Mouse (Mus musculus): Measurements from ENCODE around the gene Gm3278. TPM values are rescaled to one million over a fixed set of nuclear protein-coding genes. Genes with fewer than 3 reads are reported as not detected.
"Not testable (repeated sequence)": the region's sequence is repeated elsewhere in the genome, so short reads cannot be mapped to it uniquely, and the experiment has no call there.

Gene Gm3278
- not detected in 2 replicates for polyA plus RNA-seq (2016; fragmentation: Nextera tagmentation; extraction: Ambion mirVana)

DNA sequence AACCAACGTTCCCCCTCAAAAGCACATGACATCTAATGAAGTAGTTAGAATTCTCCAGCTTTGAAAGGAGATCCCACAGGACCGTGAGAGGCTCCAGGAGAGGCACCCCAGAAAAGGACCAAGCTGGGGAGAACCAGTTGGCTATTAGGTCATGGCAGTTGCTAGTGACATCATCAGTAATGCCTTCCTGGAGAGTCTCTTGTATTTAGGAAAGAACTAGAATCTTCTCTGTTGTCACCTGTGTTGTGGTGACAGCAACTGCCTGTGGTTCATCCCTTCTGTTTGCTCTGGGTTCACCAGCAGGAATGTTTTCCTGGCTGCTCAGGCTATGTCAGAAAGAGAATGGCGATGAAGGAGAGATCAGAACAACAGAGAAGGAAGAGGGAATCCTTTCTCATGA, at the start of gene Gm3278:
TSS of gene Gm3278 (plus strand) at position 301 of the 400 bp plus-strand sequence.
- not testable (repeated sequence) for H3K27ac ChIP-seq (ENCODE audit: poor library complexity, severe bottlenecking); H3K9me3 ChIP-seq (replicated peaks); H3K4me1 ChIP-seq (replicated peaks); H3K4me2 ChIP-seq; H3K27me3 ChIP-seq (replicated peaks); ATAC-seq (ENCODE audit: insufficient number of reproducible peaks, low FRiP score); H3K4me3 ChIP-seq; H3K9ac ChIP-seq; H3K36me3 ChIP-seq
- 60% methylated on average over 1 of the region's 3 CpGs for WGBS

DNA sequence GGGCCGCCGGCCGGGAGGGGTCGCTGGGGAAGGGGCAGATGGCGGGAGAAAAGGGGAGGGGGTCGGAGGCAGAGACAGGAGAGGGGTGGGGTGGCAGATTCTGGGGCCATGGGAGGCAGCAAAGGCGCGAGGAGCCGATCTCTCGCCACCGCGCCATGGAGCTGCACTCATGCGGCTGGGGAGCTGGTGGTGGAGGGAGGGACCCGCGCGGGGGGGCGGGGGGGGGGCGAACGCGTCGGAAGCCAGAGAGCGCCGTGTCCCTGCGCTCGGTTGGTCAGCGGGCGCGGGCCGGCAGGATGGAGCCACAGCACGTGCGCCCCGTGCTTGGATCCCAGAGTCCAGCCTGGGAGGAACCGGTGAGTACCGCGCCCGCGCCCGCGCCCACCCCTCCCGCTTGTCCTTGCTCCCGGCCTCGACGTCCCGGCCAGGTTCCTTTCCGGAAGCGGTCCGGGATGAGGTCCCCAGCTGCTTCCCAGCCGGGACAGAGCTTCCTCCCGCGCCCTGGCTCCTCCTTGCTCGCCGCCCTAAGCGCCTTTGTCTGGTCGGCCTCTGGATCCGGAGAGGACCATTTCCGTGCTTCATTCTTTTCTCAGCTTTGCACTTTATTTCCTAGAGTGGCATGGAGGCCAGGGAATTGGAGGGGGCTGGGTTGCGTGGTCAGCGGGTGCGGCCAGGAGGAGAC, 36.8 kb upstream of the Gm3278 start, which contains the start of gene Gm3264:
TSS of gene Gm3264 (plus strand) at position 278 of the 682 bp plus-strand sequence.
- H3K27ac ChIP-seq (ENCODE audit: poor library complexity, severe bottlenecking); H3K36me3 ChIP-seq; H3K4me1 ChIP-seq (replicated peaks); H3K27me3 ChIP-seq (replicated peaks); H3K9me3 ChIP-seq (replicated peaks); ATAC-seq (ENCODE audit: insufficient number of reproducible peaks, low FRiP score): not testable (repeated sequence)
- Histone ChIP-seq H3K4me2 (peak within 1 kb of the TSS; percentile 64), H3K9ac (peak within 1 kb of the TSS; percentile 65; the same call in 1 of the 2 replicates), H3K4me3 (peak within 1 kb of the TSS; percentile 51)
- 3% methylated on average over 34 of the region's 59 CpGs for WGBS

Other genes starting within 250 kb of the Gm3278 start
- gene Gm3239, start 228.2 kb upstream of the Gm3278 start, polyA plus RNA-seq (2016; fragmentation: Nextera tagmentation; extraction: Ambion mirVana): 0.41 and 0.87 TPM in 2 replicates
- gene Gm7876, start 183.2 kb upstream of the Gm3278 start, polyA plus RNA-seq (2016; fragmentation: Nextera tagmentation; extraction: Ambion mirVana): not detected in 2 replicates
- gene Gm3252, start 165.6 kb upstream of the Gm3278 start, polyA plus RNA-seq (2016; fragmentation: Nextera tagmentation; extraction: Ambion mirVana): 0.13 and 0.45 TPM in 2 replicates
- not detected in 2 replicates for gene Gm9602, start 116.1 kb upstream of the Gm3278 start, polyA plus RNA-seq (2016; fragmentation: Nextera tagmentation; extraction: Ambion mirVana)
- gene Gm3269, start 54.3 kb upstream of the Gm3278 start, polyA plus RNA-seq (2016; fragmentation: Nextera tagmentation; extraction: Ambion mirVana): not detected in 2 replicates
- 1.9 and 2.1 TPM in 2 replicates for gene Gm3264, start 36.8 kb upstream of the Gm3278 start, polyA plus RNA-seq (2016; fragmentation: Nextera tagmentation; extraction: Ambion mirVana)
- gene Gm8297, start 91.5 kb downstream of the Gm3278 start, polyA plus RNA-seq (2016; fragmentation: Nextera tagmentation; extraction: Ambion mirVana): 0.30 TPM in 1 of 2 replicates, not detected in the other
- not detected in 2 replicates for gene Gm3298, start 123.5 kb downstream of the Gm3278 start, polyA plus RNA-seq (2016; fragmentation: Nextera tagmentation; extraction: Ambion mirVana)
- not detected in 2 replicates for gene 4930555G01Rik, start 158.2 kb downstream of the Gm3278 start, polyA plus RNA-seq (2016; fragmentation: Nextera tagmentation; extraction: Ambion mirVana)
- gene Gm8281, start 178.6 kb downstream of the Gm3278 start, polyA plus RNA-seq (2016; fragmentation: Nextera tagmentation; extraction: Ambion mirVana): 3.4 and 3.7 TPM in 2 replicates
- gene Gm8279, start 239.1 kb downstream of the Gm3278 start, polyA plus RNA-seq (2016; fragmentation: Nextera tagmentation; extraction: Ambion mirVana): 0.18 TPM in 1 of 2 replicates, not detected in the other

Measured in heart, embryonic 12.5 days (tissue).